Mouse (Mus musculus) lung, adult 2 months (tissue): ENCODE data around the gene Ankmy1. TPM values are rescaled to one million over a fixed set of nuclear protein-coding genes. Genes with fewer than 3 reads are reported as not detected.
A peak's percentile ranks its signal among the peaks of the same experiment; 100 is the strongest.

Source experiments
- DNase-seq: peaks from one replicate; pipeline ENCODE4 v3.0.0; 2022
- H3K4me1 ChIP-seq: fragments of 200-500 bp; 2 replicates; pipeline ENCODE4 v1.6.1; 2011; ENCODE audit warnings: low read length; ENCODE audit not compliant: control insufficient read depth, insufficient read depth
- H3K4me3 ChIP-seq: fragments of 200-500 bp; replicated peaks from 2 replicates; pipeline ENCODE3; 2011; ENCODE audit warnings: low read depth, mild to moderate bottlenecking, control low read depth, low read length; ENCODE audit errors: extremely low read depth
- CTCF ChIP-seq: fragments of 200-500 bp; IDR thresholded peaks from 2 replicates; pipeline ENCODE4 v1.5.1; 2011; ENCODE audit warnings: mild to moderate bottlenecking, low read length, control low read depth; ENCODE audit not compliant: insufficient read depth
- POLR2A ChIP-seq: fragments of 200-500 bp; IDR thresholded peaks from 2 replicates; pipeline ENCODE4 v1.6.1; 2011; ENCODE audit warnings: low read depth, mild to moderate bottlenecking, control low read depth, low read length, borderline replicate concordance; ENCODE audit errors: extremely low read depth
- WGBS: fragments of 180-500 bp; shearing (Covaris S2); methylation state at CpG from one replicate; pipeline ENCODE4 v1.1.7; 2018; 5-methylcytosine and 5-hydroxymethylcytosine counted together
- polyA plus RNA-seq: library from polyadenylated mRNA; depleted of rRNA; stranded (reverse); fragments of >200 nt; gene quantifications from 2 replicates; pipeline ENCODE4 v1.2.3, GENCODE M21; 2012; rRNA removed

Gene Ankmy1
- 1.0 and 1.5 TPM in 2 replicates for polyA plus RNA-seq

DNA sequence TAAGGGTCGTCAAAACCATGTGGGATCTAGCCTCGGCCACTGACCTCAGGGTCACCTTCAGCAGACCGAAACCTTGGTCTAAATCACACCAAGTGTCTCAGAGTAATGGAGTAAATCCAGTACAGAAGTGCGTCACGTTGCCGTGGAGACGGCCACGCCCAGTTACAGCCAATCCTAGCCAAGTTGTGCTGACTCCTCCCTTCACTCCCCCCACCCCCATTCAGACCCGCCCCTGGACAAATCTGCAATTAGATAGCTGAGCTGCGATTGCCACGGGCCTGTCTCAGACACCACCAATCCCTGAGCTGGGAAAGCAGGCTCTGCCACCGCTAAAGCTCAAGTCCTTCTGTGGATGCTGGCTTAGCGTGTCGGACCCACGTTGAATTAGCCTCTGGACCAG, at the start of gene Ankmy1:
Gene Ankmy1, minus strand, starts transcription at position 121 of the 400 bp plus-strand sequence.
- peak; percentile 59 for DNase-seq
- Histone ChIP-seq H3K4me3 (no peak within 1 kb of the TSS), H3K4me1 (peaks cover 9% of the 10 kb centered on the region; the same call in 1 of the 2 replicates)
- 3% methylated on average over 15 of the region's 15 CpGs for WGBS
- TF ChIP-seq POLR2A (no peak), CTCF (no peak)

DNA sequence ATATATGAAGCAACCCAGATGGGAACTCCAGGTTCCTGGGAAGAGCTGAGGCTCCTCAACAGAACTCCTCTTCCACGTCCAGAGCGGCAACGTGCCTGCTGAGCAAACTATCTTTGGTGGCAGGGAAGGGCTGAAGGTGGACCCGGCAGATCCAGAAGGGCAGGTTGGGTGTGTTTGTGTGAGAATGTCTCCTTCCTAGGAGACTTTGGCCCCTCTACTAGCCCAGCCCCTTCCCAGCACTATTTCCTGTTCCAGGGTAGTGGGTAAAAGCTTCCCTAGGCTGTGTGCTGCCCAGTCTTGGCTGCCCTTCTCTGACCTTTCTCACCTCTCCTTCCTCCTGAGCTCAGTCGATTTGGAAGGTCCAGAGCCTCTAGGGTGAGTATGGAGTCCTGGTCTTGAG, 47.9 kb upstream of the Ankmy1 start, which contains the start of gene Gpr35:
Gene Gpr35, plus strand, starts transcription at position 259 of the 400 bp plus-strand sequence.
- Histone ChIP-seq H3K4me1 (no peaks in the 10 kb centered on the region), H3K4me3 (no peak within 1 kb of the TSS)
- no peak for DNase-seq
- 55% methylated on average over 5 of the region's 5 CpGs for WGBS
- TF ChIP-seq POLR2A (no peak), CTCF (no peak)

DNA sequence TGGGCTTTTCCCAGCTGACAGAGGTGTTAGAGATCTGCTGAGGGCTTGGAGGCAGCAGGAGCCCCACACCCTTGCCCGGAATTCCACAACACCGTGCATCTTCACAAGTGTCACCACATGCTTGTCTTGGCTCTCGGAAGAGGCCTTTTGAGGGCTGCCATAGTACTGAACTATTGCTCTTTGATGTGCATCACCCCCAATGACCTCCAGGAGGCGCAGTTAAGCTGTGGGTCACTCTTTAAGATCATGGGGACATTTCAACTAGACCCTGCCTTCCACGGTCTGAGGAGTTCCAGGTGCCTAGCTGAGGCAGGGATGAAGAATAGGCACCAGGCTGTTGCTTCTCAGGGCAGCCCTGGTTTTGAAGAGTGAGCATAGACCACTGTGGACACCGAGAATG, 46.7 kb upstream of the Ankmy1 start:
- Histone ChIP-seq H3K4me1 (no peaks in the 10 kb centered on the region), H3K4me3 (no peak overlapping the region)
- no peak for DNase-seq
- WGBS = 46% methylated on average over 6 of the region's 6 CpGs
- no peak for TF ChIP-seq POLR2A
- TF ChIP-seq CTCF = peak; percentile 30; the same call in 1 of the 2 replicates

DNA sequence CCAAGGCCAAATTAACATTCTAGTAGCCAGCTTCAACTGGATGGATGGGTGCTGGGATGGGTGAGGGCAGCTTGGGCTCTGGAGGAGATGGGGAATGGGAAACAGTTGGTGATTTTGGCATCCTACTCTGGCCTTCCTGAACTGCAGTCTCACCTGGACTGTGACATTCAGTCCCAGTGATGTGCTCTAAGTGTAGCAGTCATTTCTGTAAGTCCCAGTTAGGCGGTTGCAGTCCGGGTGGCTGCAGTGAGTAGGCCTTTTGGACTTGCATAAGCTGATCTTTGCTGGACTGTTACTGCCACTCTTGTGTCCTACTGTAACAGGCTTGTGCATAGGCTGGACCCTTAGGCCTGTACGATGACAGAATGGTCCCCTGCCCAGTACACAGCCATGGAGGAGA, 45.3 kb upstream of the Ankmy1 start:
- Histone ChIP-seq H3K4me3 (no peak overlapping the region), H3K4me1 (no peaks in the 10 kb centered on the region)
- 90% methylated on average over 3 of the region's 3 CpGs for WGBS
- no peak for DNase-seq
- no peak for TF ChIP-seq CTCF
- no peak for TF ChIP-seq POLR2A

DNA sequence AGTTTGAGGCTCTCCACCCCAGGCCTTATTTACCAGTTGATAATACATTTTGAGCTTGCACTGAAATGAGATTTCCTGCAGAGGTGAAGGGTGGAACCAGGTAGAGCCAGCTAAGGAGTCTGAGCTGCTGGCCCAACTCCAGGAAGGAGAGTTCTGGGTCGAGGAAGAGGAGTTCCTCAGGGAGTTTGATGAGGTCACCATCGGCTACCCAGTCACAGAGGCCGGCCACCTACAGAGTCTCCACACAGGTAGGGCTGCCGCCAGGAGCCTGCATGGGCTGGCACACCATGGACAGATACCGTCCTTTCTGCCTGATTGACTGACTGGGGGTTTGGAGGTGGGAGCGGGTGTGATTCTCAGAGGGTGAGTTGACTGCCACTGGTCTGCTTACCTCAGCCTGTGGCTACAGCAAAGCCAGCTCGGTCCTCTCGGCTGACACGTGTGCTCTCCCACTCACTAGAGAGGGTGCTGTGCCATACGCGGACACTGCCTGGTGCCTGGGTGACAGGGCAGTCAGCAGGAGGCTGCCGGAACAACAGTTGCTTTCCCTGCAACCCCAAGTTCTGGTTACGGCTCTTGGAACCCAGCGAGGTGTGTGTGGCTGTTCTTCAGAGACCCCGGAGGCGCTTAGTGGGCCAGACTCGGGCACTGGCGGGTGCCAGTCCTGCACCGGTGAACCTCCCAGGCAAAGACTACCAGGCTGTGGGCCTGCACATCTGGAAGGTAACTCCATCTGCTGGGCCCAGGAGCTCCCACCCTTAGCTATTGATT, 40.7 kb upstream of the Ankmy1 start:
- Histone ChIP-seq H3K4me1 (no peaks in the 10 kb centered on the region), H3K4me3 (no peak overlapping the region)
- 93% methylated on average over 19 of the region's 19 CpGs for WGBS
- DNase-seq = no peak
- TF ChIP-seq CTCF (no peak), POLR2A (no peak)

DNA sequence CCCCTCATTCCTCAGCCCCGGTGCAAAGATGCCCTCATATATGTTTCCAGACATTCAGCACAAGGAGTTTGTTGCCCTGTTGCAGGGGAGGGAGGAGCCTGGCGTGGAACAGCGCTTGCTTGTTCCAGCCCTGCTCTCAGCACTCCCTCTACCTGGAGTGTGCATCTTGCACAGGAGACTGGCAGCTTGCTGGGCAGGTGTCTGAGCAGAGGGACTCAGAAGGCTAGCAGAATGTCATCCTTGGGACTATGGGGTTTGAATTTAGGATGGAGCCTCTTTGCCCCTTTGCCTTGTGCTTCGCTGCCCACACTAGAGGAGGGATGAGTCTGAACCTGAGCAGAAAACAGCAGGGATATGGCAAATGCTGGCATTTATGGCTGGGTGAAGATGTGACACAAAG, 37.0 kb upstream of the Ankmy1 start:
- TF ChIP-seq POLR2A (no peak), CTCF (no peak)
- DNase-seq = no peak
- 97% methylated on average over 4 of the region's 4 CpGs for WGBS

DNA sequence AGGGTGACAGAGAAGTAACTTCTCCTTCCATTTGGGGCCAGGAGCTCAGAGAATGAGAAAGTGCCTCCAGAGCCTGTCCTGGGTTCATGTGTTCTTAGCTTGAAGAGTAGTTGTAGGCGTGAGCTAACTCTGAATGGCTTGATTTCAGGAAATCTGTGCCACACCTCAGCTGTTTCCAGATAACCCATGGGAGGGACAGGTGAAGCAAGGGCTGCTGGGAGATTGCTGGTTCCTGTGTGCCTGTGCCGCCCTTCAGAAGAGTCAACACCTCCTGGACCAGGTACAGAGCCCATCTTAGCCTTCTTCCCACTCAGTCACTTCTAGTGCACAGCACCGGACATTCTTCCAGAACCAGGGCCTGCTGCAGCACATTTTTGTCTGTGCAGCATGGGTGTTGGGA, 35.1 kb upstream of the Ankmy1 start:
- H3K4me1 ChIP-seq = peaks cover 9% of the 10 kb centered on the region
- H3K4me3 ChIP-seq = no peak overlapping the region
- 87% methylated on average over 3 of the region's 3 CpGs for WGBS
- no peak for DNase-seq
- TF ChIP-seq CTCF (no peak), POLR2A (no peak)

More for the DNA sequence above, 37.0 kb upstream of the Ankmy1 start:
- Histone ChIP-seq H3K4me1 (peaks cover 7% of the 10 kb centered on the region), H3K4me3 (no peak overlapping the region)

DNA sequence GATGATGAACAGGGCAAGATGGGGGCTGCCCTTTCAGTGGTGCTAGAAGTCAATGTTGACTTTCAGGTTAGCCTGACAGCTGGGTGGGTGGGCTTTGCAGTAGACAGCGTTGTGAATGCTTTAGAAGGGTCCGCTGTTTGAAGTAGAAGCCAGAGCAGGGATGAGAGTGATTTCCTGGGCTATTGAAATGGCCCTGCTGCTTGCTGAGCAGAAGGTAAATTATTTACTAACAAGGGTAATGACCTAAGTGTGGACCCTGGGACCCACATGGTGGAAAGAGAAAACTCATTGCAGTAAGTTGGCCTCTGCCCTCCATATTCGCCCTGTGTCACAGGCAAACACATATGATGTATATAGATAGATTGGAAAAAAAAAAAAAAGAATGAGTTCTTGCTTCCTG, 33.8 kb upstream of the Ankmy1 start:
- no peak for TF ChIP-seq CTCF
- no peak for TF ChIP-seq POLR2A
- DNase-seq = no peak
- whole genome bisulfite sequencing = 76% methylated on average over 3 of the region's 3 CpGs
- Histone ChIP-seq H3K4me3 (no peak overlapping the region), H3K4me1 (peaks cover 9% of the 10 kb centered on the region)

DNA sequence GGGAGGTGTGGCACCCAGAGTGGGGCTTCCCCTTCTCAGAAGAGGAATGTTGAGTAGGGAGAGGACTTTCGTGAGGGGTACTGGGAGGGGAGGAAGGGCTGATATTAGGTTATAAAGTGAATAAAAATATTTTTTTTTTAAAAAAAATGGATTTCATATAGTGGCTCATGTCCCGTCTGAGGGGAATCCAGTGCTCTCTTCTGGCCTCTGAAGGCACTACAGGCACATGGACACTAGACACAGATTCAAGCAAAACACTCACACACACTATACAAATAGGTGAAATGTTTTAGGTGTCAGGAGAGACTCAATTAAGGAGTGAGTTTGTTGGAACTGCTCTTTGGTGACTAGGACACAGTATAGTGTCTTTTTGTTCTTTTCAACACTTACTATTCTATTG, 33.3 kb upstream of the Ankmy1 start:
- Histone ChIP-seq H3K4me1 (peaks cover 9% of the 10 kb centered on the region), H3K4me3 (no peak overlapping the region)
- no peak for TF ChIP-seq POLR2A
- TF ChIP-seq CTCF = no peak
- DNase-seq = no peak
- WGBS = 32% methylated on average over 2 of the region's 2 CpGs

DNA sequence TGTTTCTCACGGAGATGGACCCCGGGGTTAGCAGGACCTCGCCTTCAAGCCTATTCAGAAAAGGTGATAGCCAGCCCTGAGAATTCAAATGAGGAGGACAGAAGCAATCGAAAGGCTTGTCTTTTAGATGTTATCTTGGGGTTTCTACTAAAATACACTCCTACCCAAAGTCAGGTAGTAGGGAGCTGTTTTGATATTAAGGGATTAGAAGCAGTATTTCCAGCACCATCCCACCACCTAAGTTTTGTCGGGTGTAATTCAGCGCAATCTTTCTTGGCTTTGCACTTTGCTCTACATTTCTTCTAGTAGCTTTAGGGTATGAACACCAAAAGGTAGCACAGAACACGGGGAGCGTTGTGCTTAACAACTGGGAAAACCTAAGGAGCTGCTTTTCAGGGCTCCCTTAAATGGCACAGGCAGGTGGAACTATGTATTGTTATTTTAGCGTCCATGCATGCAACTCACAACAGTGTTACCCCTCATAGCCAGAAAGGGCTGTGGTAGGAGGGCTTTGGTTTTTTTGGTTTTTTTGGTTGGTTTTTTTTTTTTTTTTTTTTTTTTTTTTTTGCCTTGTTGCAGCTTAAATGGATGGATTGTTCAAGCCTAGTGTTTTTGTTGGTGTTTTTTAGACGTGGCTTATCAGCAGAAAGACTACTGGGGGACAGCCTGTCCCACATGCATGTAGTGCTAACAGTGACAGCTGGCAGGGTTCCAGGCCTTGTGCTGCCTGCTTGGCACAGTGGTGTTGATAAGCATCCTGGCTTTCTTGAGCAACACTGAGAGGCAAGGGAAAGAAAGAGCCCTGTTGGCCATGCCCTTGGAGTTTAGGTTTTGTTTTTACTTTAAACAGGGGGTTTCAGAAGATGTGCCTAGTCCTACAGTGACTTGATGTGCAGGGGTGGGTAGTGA, 32.6 kb upstream of the Ankmy1 start:
- WGBS = 11% methylated on average over 10 of the region's 10 CpGs
- no peak for DNase-seq
- Histone ChIP-seq H3K4me3 (peak overlapping the region; percentile 70), H3K4me1 (peaks cover 9% of the 10 kb centered on the region)
- TF ChIP-seq POLR2A (no peak), CTCF (no peak)
